Mouse (Mus musculus) megakaryocyte, embryonic 14.5 days (primary cell): ENCODE data around the gene Gng8. TPM values are rescaled to one million over a fixed set of nuclear protein-coding genes. Genes with fewer than 3 reads are reported as not detected.
A peak's percentile ranks its signal among the peaks of the same experiment; 100 is the strongest.

Source experiments
- H3K27me3 ChIP-seq: replicated peaks from 2 replicates; pipeline ENCODE3; 2012; ENCODE audit warnings: inconsistent platforms
- H3K36me3 ChIP-seq: replicated peaks from 2 replicates; pipeline ENCODE3; 2012; ENCODE audit warnings: low read length, inconsistent platforms, mixed read lengths
- H3K4me1 ChIP-seq: 2 replicates; pipeline ENCODE4 v1.6.1; 2012; ENCODE audit warnings: inconsistent platforms
- H3K4me3 ChIP-seq: replicated peaks from 2 replicates; pipeline ENCODE3; 2012; ENCODE audit warnings: moderate library complexity, mild to moderate bottlenecking, inconsistent platforms
- H3K9me3 ChIP-seq: 2 replicates; pipeline ENCODE4 v1.6.1; 2012; ENCODE audit warnings: inconsistent platforms
- FLI1 ChIP-seq: IDR thresholded peaks from 2 replicates; pipeline ENCODE4 v1.6.1; 2012; ENCODE audit warnings: low read length, inconsistent platforms, mixed read lengths
- GATA1 ChIP-seq: IDR thresholded peaks from 3 replicates; pipeline ENCODE4 v1.6.1; 2012; ENCODE audit warnings: mixed read lengths, low read length, inconsistent platforms, borderline replicate concordance
- polyA plus RNA-seq: library from polyadenylated mRNA; stranded (reverse); fragments of >175 nt; gene quantifications from 2 replicates; pipeline ENCODE4 v1.2.3, GENCODE M21; 2012; ENCODE audit warnings: low replicate concordance; ENCODE audit not compliant: insufficient read depth

Gng8 gene
- polyA plus RNA-seq, 1 experiment = not detected

DNA sequence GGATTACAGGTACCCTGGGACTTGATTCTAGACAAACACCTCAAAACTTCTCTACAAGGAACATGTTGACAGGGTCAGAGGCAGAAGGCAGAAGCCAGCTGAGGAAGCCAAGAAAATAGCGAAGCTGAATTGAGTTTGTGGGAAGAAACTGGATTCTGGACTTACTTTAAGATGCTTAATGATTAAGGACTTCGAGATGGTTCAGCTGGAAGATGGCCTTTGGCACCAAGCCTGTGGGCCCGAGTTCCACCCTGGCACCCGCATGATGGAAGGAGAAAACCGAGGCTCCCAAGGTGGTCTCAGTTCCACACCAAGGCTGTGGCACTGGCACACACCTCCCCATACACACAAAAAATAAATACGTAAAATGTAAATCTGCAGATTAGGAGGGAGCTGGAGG lies 1.1 kb upstream of the Gng8 start:
- H3K4me3 ChIP-seq = no peak overlapping the region
- H3K4me1 ChIP-seq = peaks cover 56% of the 10 kb centered on the region
- peaks cover 70% of the 10 kb centered on the region for H3K27me3 ChIP-seq
- TF ChIP-seq FLI1 (no peak), GATA1 (no peak)
- H3K9me3 ChIP-seq = peaks cover 18% of the 10 kb centered on the region
- peaks cover 4% of the 10 kb centered on the region for H3K36me3 ChIP-seq

GRCm38 (mm10) chr7:16890944-16891343 lies 642 bp upstream of the Gng8 start:
- peaks cover 58% of the 10 kb centered on the region for H3K4me1 ChIP-seq
- peaks cover 3% of the 10 kb centered on the region for H3K36me3 ChIP-seq
- H3K4me3 ChIP-seq = peak overlapping the region; percentile 91
- no peak for TF ChIP-seq GATA1
- no peak for TF ChIP-seq FLI1
- H3K27me3 ChIP-seq = peaks cover 66% of the 10 kb centered on the region
- peaks cover 14% of the 10 kb centered on the region for H3K9me3 ChIP-seq

- H3K4me3 ChIP-seq = peak overlapping the region; percentile 91
- peaks cover 4% of the 10 kb centered on the region; the same call in 1 of the 2 replicates for H3K9me3 ChIP-seq
- TF ChIP-seq GATA1 (no peak), FLI1 (no peak)
- H3K36me3 ChIP-seq = no peaks in the 10 kb centered on the region
- H3K27me3 ChIP-seq = peaks cover 53% of the 10 kb centered on the region
- H3K4me1 ChIP-seq = peaks cover 71% of the 10 kb centered on the region
These were observed 755 bp downstream of the Gng8 start for GRCm38 (mm10) chr7:16892352-16892730.

- peaks cover 70% of the 10 kb centered on the region for H3K4me1 ChIP-seq
- peaks cover 41% of the 10 kb centered on the region for H3K27me3 ChIP-seq
- peaks cover 4% of the 10 kb centered on the region; the same call in 1 of the 2 replicates for H3K9me3 ChIP-seq
- no peaks in the 10 kb centered on the region for H3K36me3 ChIP-seq
- H3K4me3 ChIP-seq = no peak overlapping the region
- no peak for TF ChIP-seq FLI1
- no peak for TF ChIP-seq GATA1
These were observed 2.0 kb downstream of the Gng8 start for GRCm38 (mm10) chr7:16893612-16894011.

DNA sequence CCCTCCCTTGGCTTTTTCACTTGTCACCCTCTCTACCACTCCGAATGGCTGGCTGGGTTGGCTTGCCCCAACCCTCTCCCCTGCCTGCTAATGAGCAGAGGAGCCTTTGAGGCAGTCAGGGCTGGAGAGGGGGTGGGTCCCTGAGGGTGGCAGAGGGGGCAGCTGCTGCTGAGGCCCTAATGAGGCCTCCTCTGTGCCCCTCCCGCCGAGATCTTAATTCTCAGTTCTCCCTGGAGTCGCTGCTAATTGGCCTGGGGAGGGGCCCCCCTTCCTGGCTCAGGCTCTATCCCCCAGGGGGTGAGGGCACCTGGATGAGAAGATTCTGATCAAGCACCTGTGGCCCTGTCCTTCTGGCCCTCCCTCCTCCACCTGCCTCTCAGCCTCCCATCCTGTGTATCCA lies 2.7 kb downstream of the Gng8 start:
- Histone ChIP-seq H3K4me3 (peak overlapping the region; percentile 89), H3K27me3 (peaks cover 36% of the 10 kb centered on the region), H3K4me1 (peaks cover 74% of the 10 kb centered on the region), H3K9me3 (peaks cover 4% of the 10 kb centered on the region; the same call in 1 of the 2 replicates), H3K36me3 (no peaks in the 10 kb centered on the region)
- TF ChIP-seq FLI1 (no peak), GATA1 (no peak)

DNA sequence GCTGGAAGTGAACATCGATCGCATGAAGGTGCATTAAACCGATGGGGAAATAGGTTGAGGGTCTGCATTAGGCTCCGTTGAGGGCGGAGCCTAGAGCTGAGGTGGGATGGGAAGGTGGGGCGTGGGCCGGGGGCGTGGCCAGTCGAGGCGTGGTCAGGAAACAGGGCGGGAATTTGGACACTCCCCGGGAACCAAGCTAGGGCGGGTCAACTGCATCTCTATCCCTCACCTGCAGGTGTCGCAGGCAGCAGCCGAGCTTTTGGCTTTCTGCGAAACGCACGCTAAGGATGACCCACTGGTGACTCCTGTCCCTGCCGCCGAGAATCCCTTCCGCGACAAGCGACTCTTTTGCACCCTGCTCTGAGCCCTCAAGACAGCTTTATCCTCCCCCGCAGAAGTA lies 3.4 kb downstream of the Gng8 start:
- Histone ChIP-seq H3K27me3 (peaks cover 32% of the 10 kb centered on the region), H3K4me1 (peaks cover 81% of the 10 kb centered on the region)

GRCm38 (mm10) chr7:16895511-16895910 lies 3.9 kb downstream of the Gng8 start:
- no peak for TF ChIP-seq GATA1
- TF ChIP-seq FLI1 = no peak
- peaks cover 86% of the 10 kb centered on the region for H3K4me1 ChIP-seq
- H3K36me3 ChIP-seq = no peaks in the 10 kb centered on the region
- peak overlapping the region; percentile 89 for H3K4me3 ChIP-seq
- peaks cover 30% of the 10 kb centered on the region for H3K27me3 ChIP-seq
- no peaks in the 10 kb centered on the region for H3K9me3 ChIP-seq

More for the DNA sequence above, 3.4 kb downstream of the Gng8 start:
- no peaks in the 10 kb centered on the region for H3K36me3 ChIP-seq
- TF ChIP-seq GATA1 (no peak), FLI1 (no peak)
- peak overlapping the region; percentile 89 for H3K4me3 ChIP-seq
- H3K9me3 ChIP-seq = no peaks in the 10 kb centered on the region

- Histone ChIP-seq H3K27me3 (no peaks in the 10 kb centered on the region), H3K9me3 (no peaks in the 10 kb centered on the region), H3K4me3 (no peak overlapping the region), H3K36me3 (peaks cover 2% of the 10 kb centered on the region), H3K4me1 (peaks cover 87% of the 10 kb centered on the region)
- TF ChIP-seq FLI1 (no peak), GATA1 (no peak)
These were observed 8.9 kb downstream of the Gng8 start for GRCm38 (mm10) chr7:16900526-16900925.

GRCm38 (mm10) chr7:16903439-16903955 lies 11.9 kb downstream of the Gng8 start:
- H3K27me3 ChIP-seq = no peaks in the 10 kb centered on the region
- peak overlapping the region; percentile 87 for H3K4me3 ChIP-seq
- no peaks in the 10 kb centered on the region for H3K9me3 ChIP-seq
- no peak for TF ChIP-seq FLI1
- TF ChIP-seq GATA1 = no peak
- peaks cover 22% of the 10 kb centered on the region for H3K36me3 ChIP-seq
- H3K4me1 ChIP-seq = peaks cover 100% of the 10 kb centered on the region

GRCm38 (mm10) chr7:16904120-16904675 lies 12.6 kb downstream of the Gng8 start:
- Histone ChIP-seq H3K4me1 (peaks cover 100% of the 10 kb centered on the region), H3K9me3 (no peaks in the 10 kb centered on the region), H3K27me3 (no peaks in the 10 kb centered on the region), H3K4me3 (peak overlapping the region; percentile 87), H3K36me3 (peaks cover 29% of the 10 kb centered on the region)
- TF ChIP-seq FLI1 (no peak), GATA1 (no peak)

DNA sequence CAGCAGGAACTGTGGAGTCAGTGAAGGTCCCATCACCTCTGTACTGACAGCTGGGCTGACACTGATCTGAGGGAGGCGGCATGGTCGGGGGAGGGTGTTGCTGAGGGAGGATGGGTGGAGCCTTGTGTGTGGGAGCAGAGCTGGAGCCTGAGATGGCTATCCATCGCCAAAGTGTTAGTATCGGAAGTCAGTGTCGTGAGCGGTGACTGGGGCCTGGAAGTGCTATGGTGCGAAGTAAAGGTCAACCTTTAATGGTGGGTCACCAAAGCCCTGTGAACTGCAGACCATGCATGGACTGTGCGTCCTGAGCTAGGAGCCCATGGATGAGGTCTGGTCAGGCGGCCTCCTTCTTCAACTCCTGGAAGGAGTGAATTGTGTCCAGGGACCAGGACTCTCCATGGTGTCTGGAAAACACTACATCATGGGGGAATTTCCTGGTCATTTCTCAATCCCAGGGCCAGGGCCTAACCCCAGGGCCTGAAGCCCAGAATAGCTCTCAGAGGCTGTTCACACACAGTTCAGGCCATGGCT lies 14.0 kb downstream of the Gng8 start:
- no peak for TF ChIP-seq FLI1
- TF ChIP-seq GATA1 = no peak
- Histone ChIP-seq H3K36me3 (peaks cover 42% of the 10 kb centered on the region), H3K9me3 (no peaks in the 10 kb centered on the region), H3K4me1 (peaks cover 100% of the 10 kb centered on the region), H3K4me3 (peak overlapping the region; percentile 94), H3K27me3 (no peaks in the 10 kb centered on the region)
